Mouse (Mus musculus) testis, postnatal 10 days (tissue): ENCODE results near the gene Spata31d1d.
"Not testable (repeated sequence)": the region's sequence is repeated elsewhere in the genome, so short reads cannot be mapped to it uniquely, and the experiment has no call there.

Experiments used
- DNase-seq: peaks from one replicate; pipeline ENCODE4 v3.0.0; 2021; ENCODE audit warnings: low spot score

Gene Spata31d1d

GRCm38 (mm10) chr13:59731652-59732051 lies at the start of gene Spata31d1d:
Gene Spata31d1d (minus strand): TSS chr13:59731752.
- DNase-seq, result no peak

GRCm38 (mm10) chr13:59779744-59780264 lies 48.3 kb upstream of the Spata31d1d start:
- not testable (repeated sequence) for DNase-seq

- DNase-seq, result no peak
Observed at GRCm38 (mm10) chr13:59779213-59779612, 47.7 kb upstream of the Spata31d1d start.

GRCm38 (mm10) chr13:59775168-59775567 lies 43.6 kb upstream of the Spata31d1d start:
- no peak for DNase-seq

- DNase-seq, result peak; percentile 70
Observed at GRCm38 (mm10) chr13:59771257-59771656, 39.7 kb upstream of the Spata31d1d start.

GRCm38 (mm10) chr13:59770847-59771246 lies 39.3 kb upstream of the Spata31d1d start:
- no peak for DNase-seq

- DNase-seq, result peak; percentile 82
Observed at GRCm38 (mm10) chr13:59770164-59770562, 38.6 kb upstream of the Spata31d1d start.

- DNase-seq, result peak; percentile 99
Observed at GRCm38 (mm10) chr13:59769296-59770163, 38.0 kb upstream of the Spata31d1d start, which contains the start of gene Isca1. Gene Isca1 (minus strand): TSS chr13:59769810.

- no peak for DNase-seq
Observed at GRCm38 (mm10) chr13:59768531-59768930, 37.0 kb upstream of the Spata31d1d start.

GRCm38 (mm10) chr13:59766786-59767515 lies 35.4 kb upstream of the Spata31d1d start:
- peak; percentile 59 for DNase-seq

GRCm38 (mm10) chr13:59762791-59763190 lies 31.2 kb upstream of the Spata31d1d start:
- DNase-seq, result no peak

- DNase-seq, result no peak
Observed at GRCm38 (mm10) chr13:59756906-59757305, 25.4 kb upstream of the Spata31d1d start.

GRCm38 (mm10) chr13:59750310-59750709 lies 18.8 kb upstream of the Spata31d1d start:
- DNase-seq, result no peak

GRCm38 (mm10) chr13:59746711-59747110 lies 15.2 kb upstream of the Spata31d1d start, which contains the start of gene 1700014D04Rik:
Gene 1700014D04Rik (minus strand): TSS chr13:59746752.
- DNase-seq, result no peak

GRCm38 (mm10) chr13:59746164-59746563 lies 14.6 kb upstream of the Spata31d1d start:
- DNase-seq, result peak; percentile 60

GRCm38 (mm10) chr13:59745462-59745861 lies 13.9 kb upstream of the Spata31d1d start:
- no peak for DNase-seq

GRCm38 (mm10) chr13:59741697-59742096 lies 10.1 kb upstream of the Spata31d1d start:
- DNase-seq, result no peak

GRCm38 (mm10) chr13:59741096-59741495 lies 9.5 kb upstream of the Spata31d1d start:
- DNase-seq, result peak; percentile 80

GRCm38 (mm10) chr13:59739397-59739796 lies 7.8 kb upstream of the Spata31d1d start:
- no peak for DNase-seq

- no peak for DNase-seq
Observed at GRCm38 (mm10) chr13:59738455-59738854, 6.9 kb upstream of the Spata31d1d start.

GRCm38 (mm10) chr13:59735190-59735589 lies 3.6 kb upstream of the Spata31d1d start:
- no peak for DNase-seq

- peak; percentile 49 for DNase-seq
Observed at GRCm38 (mm10) chr13:59734347-59734746, 2.8 kb upstream of the Spata31d1d start.

GRCm38 (mm10) chr13:59733936-59734335 lies 2.4 kb upstream of the Spata31d1d start:
- DNase-seq, result no peak
